Mouse (Mus musculus) cerebellum, adult 18-20 months (tissue): ENCODE results near the gene Igf1r.
A peak's percentile ranks its signal among the peaks of the same experiment; 100 is the strongest.

ENCODE experiments used
- DNase-seq, 2 experiments: peaks; one replicate each; pipeline ENCODE4 v3.0.0; 2021

Gene Igf1r

GRCm38 (mm10) chr7:68189691-68190456 is 237.2 kb downstream of the Igf1r start:
- DNase-seq, result peak in 1 of 2 experiments; percentile 31

GRCm38 (mm10) chr7:68193958-68194695 is 241.5 kb downstream of the Igf1r start:
- no peak for DNase-seq

GRCm38 (mm10) chr7:68199609-68200008 is 247.0 kb downstream of the Igf1r start:
- no peak for DNase-seq

GRCm38 (mm10) chr7:68205776-68206427 is 253.3 kb downstream of the Igf1r start:
- no peak for DNase-seq

GRCm38 (mm10) chr7:68209039-68209438 is 256.4 kb downstream of the Igf1r start:
- no peak for DNase-seq

- no peak for DNase-seq
Observed at GRCm38 (mm10) chr7:68210417-68210816, 257.8 kb downstream of the Igf1r start.

GRCm38 (mm10) chr7:68211883-68212282 is 259.3 kb downstream of the Igf1r start:
- peak; percentile 45 to 64 for DNase-seq

GRCm38 (mm10) chr7:68213842-68214241 is 261.2 kb downstream of the Igf1r start:
- DNase-seq, result no peak

- no peak for DNase-seq
Observed at GRCm38 (mm10) chr7:68215522-68216070, 263.0 kb downstream of the Igf1r start.

- no peak for DNase-seq
Observed at GRCm38 (mm10) chr7:68218879-68219278, 266.3 kb downstream of the Igf1r start.

GRCm38 (mm10) chr7:68221677-68222230 is 269.1 kb downstream of the Igf1r start:
- DNase-seq, result no peak

- no peak for DNase-seq
Observed at GRCm38 (mm10) chr7:68223356-68223808, 270.8 kb downstream of the Igf1r start.

GRCm38 (mm10) chr7:68224006-68224405 is 271.4 kb downstream of the Igf1r start:
- no peak for DNase-seq

- peak in 1 of 2 experiments; percentile 33 for DNase-seq
Observed at GRCm38 (mm10) chr7:68225427-68226054, 272.9 kb downstream of the Igf1r start.

GRCm38 (mm10) chr7:68227021-68227420 is 274.4 kb downstream of the Igf1r start:
- no peak for DNase-seq

- DNase-seq, result no peak
Observed at GRCm38 (mm10) chr7:68227621-68228020, 275.0 kb downstream of the Igf1r start.

- DNase-seq, result no peak
Observed at GRCm38 (mm10) chr7:68228491-68228890, 275.9 kb downstream of the Igf1r start.

- DNase-seq, result no peak
Observed at GRCm38 (mm10) chr7:68230831-68231230, 278.2 kb downstream of the Igf1r start.

- no peak for DNase-seq
Observed at GRCm38 (mm10) chr7:68232521-68232920, 279.9 kb downstream of the Igf1r start.

- no peak for DNase-seq
Observed at GRCm38 (mm10) chr7:68233619-68234223, 281.1 kb downstream of the Igf1r start.

GRCm38 (mm10) chr7:68236817-68237216 is 284.2 kb downstream of the Igf1r start:
- DNase-seq, result no peak
